Mouse (Mus musculus): ENCODE results near the gene Slc45a2. TPM values are rescaled to one million over a fixed set of nuclear protein-coding genes. Genes with fewer than 3 reads are reported as not detected.
A peak's percentile ranks its signal among the peaks of the same experiment; 100 is the strongest.

Slc45a2 gene
- total RNA-seq, 2 experiments from 2014 or later = not detected

DNA sequence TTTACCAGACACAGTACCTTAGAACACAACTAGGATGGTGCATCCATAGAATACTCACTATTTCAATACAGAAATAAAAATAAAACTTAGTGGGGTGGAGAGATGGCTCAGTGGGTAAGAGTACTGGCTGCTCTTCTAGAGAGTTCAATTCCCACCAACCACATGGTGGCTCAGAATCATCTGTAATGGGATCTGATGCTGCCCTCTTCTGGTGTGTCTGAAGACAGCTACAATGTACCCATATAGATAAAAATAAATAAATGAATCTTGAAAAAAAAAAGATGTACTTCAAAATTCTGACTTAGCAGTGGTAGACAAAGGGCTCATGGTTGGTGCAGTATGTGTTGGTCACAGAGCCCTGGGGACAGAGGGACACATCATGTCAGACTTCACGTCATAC lies 9.0 kb upstream of the Slc45a2 start:
- DNase-seq = no peak
- intact Hi-C loops (cut with DNase I; ENCODE audit: low total_unique reads) = no loop called here

DNA sequence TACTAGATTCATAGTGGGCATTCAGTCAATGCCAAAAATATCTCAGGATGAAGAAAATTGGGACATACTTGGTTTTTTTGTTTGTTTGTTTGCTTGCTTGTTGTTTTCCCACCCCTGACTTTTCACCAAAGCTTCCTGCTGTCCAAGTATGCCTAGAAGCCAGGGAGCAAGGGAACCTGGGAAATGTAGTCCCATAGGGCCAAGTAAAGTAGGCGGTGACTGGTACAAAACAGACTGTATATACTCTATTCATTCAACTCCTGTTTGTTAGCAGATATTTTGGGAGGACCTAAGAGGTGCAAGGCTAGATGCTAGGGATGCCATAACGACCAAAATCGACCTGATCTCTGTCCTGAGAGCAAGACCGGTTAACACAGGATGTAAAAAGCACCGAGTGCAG lies 689 bp upstream of the Slc45a2 start:
- intact Hi-C loops (cut with DNase I; ENCODE audit: low total_unique reads) = no loop called here
- DNase-seq = no peak

DNA sequence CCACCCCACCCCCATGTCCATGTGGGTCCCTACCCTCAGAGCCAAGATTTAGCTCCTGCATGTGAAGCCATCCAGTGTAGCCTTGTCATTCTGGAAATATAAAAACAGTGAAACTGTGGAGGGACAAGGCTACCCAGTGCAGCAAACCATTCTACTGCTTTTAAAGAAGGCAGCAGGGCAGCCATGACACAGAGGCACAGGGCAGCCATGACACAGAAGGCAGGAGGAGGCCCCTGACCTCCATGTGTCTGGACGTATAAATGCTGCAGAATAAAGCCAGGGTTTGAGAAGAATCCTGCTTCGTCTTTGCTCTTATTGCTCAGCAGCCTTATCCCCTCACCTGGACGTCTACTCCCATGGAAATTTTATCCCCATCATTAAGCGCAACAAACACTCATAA lies 3.3 kb downstream of the Slc45a2 start:
- intact Hi-C loops (cut with DNase I; ENCODE audit: low total_unique reads) = no loop called here
- DNase-seq = no peak

DNA sequence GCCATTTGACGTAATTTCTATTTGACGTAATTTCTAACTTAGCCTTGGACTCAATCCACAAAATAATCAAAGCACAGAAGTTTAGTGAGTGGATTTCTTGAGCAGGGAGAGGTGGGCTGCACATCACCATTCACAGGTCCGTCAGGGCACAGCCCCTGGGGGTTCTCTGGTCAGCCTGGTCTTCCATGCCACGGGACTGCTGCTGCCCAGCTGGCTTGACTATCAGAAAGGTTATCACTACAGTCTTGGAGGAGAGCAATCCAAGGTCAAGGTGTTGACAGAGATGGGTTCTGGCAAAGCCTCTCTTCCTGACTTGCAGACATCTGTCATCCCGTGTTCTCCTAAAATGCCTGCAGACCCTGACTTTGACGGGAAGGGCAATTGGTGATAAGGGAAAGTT lies 4.1 kb downstream of the Slc45a2 start:
- intact Hi-C loops (cut with DNase I; ENCODE audit: low total_unique reads) = no loop called here
- no peak for DNase-seq

DNA sequence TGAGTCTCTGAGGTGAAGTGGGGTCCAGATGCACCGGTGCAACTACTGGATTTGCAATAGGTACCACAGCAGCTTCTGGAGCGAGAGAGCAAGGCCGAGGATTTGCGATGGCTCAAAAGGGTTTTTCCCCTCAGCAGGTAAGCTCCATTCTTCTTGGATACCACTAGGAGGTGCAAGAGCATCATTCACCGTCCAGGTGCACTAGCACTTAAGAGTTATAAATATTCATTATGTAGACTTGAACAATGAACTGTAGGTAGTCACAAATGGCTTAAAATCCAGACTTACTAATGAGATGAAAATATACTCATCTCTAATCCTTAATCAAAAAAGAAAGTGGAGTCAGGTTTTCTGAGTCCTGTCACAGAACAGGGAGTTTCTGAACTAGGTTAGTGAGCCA lies 8.2 kb downstream of the Slc45a2 start:
- DNase-seq = no peak
- intact Hi-C loops (cut with DNase I; ENCODE audit: low total_unique reads) = no loop called here

DNA sequence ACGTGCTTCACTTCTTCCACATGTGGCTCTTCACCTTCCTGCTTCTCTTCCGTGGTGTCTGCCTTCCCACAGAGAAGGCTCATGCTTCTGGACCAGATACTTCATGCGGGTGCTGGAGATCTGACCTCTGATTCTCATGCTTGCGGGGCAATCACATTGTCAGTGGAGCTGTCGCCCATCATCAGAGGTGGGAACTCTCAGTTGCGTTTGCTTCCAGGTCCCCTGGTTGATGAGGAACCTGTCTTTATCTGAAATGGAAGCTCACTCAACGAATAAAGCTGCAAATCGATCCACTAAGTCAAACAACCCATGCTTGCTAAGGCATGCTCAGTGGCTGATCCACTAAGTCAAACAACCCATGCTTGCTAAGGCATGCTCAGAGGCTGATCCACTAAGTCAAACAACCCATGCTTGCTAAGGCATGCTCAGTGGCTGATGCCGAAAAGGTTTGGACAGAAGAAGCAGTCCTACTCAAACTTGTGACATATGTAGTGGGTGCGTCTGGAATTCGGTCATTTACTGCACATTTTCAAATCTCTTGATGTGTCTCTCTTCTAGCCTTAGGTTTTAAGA lies 10.5 kb downstream of the Slc45a2 start:
- intact Hi-C loops (cut with DNase I; ENCODE audit: low total_unique reads) = no loop called here
- no peak for DNase-seq

DNA sequence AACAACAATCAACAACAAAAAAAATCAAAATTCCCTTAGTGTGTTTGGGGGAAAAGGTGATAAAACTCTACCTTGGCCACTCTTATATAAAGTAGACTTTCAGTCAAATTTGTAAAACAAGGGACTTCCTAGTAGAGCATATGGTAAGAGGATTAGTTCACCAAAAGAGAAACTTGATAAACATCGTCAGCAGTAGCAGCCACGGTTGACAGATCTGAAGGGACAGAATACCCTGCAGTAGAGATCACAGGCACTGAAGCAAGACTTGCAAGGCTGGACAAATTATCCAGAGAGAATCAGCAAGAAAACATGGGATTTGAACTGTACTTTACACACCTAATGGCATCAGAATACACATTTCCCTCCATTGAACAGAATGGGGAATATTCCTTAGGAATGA lies 14.4 kb downstream of the Slc45a2 start:
- no peak for DNase-seq
- intact Hi-C loops (cut with DNase I; ENCODE audit: low total_unique reads) = no loop called here

DNA sequence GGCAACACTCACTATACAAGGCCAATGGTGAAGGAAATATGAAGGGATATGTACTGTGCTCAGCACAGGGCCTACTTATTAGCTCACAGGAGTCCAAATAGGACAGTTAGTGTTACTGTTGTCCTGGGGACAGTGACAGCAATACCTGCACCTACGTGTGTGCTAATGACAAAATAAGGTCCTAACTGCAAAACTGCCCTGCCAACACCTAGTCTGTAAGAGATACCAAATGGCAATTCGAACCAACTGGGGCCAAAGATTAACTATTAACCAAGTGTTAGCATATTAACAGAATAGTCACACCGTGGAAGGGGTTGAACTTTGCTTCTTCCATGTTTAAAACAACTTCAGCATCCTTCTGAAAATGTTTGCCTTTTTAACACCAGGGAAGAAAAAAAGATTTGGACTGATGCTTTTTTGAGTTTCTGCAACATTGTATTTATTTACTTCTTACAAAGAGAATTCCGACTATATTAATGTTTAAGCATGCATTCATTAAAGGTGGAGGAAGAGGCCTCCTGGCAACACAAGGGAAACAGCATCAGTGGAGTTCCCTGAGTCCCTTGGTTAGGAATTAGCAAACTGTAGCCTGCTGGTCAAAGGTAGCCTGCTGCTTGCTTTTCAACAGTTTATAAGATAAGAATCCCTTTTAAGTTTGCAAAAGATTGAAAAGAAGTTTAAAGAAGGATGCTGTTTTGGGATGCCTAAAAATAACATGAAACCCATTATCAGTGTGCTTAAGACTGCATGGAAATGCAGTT lies 26.5 kb downstream of the Slc45a2 start:
- no peak for DNase-seq
- intact Hi-C loops (cut with DNase I; ENCODE audit: low total_unique reads) = no loop called here

DNA sequence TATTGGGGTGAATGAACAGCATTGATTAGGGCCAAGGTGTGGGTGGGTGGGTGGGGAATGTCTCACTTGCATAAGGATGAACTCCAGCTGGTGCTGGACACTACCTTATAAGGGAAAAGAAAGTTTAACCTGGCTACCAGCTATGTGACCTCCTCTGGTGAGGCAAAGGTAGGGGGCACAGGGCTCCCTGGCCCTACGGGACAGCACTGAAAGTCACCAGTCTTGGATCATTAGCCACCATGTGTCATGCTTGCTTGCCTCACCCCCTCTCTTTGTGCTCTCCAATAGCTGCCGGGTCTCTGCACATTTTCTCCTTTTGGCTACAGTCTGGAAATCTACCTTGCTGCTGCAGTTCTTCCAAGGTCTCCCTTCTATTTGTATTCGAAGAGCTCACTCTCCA lies 29.7 kb downstream of the Slc45a2 start:
- DNase-seq = no peak
- intact Hi-C loops (cut with DNase I; ENCODE audit: low total_unique reads) = no loop called here

DNA sequence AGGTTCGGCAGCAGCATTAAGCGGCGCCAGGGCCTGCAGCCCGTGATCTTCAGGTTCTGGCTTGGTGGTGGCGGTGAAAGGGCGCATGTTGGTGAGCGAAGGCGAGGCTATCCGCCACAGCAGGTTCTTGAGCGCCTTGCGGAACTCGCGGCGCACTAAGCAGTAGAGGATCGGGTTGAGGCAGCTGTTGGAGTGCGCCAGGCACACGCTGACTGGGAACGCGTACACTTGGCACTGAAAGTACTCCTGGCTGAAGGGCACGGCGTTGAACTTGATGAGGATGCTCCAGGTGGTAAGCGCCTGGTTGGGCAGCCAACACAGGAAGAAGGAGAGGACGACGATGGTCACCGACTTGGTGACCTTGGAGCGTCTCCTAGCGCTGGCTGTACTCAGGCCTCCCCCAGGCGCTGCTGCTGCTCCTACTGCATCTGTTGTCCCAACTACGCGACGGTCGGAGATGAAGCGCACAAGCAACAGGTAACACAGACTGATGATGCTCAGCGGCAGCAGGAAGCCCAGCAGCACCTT lies 35.5 kb downstream of the Slc45a2 start:
- DNase-seq = peak; percentile 13
- intact Hi-C loops (cut with DNase I; ENCODE audit: low total_unique reads) = loop anchor here (2.0 to 5.0 kb wide), 3 partner anchors 114 to 346 kb away; no protein-coding TSS in a partner anchor

DNA sequence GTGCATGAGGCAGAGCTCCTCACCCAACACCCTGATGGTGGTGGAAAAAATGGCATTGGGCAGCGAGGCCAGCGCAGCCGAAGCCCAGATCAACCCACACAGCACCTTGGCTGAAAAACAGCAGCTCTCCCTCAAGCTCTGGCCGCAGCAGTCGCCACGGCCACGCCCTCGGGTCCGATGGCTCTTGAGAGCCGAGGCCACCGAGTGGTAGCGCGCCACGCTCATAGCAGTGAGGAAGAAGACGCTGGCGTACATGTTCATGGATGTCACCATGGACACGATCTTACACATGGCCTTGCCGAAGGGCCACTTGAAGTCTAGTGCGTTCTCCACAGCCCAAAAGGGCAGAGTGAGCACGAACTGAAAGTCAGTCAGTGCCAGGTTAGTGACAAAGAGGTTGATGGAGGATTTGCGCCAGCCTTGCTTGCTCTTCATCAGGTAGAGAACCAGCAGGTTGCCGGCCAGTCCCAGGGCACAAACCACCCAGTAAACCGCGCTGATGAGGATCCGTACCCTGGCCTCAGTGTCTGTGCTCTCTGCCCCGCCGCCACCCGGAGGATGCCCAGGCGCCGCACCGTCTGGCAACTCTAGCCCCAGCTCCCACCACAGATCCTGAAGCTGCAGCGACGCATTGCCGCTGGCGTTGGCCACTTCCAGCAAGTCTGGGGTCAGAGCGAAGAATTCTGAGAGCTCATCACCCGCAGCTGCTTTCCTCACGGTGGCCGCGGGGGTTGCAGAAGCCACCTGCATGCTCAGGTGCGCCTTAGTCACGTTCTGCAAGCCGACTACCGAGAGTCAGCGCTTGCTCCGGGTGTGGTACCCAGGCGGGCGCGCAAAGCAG lies 36.2 kb downstream of the Slc45a2 start:
- intact Hi-C loops (cut with DNase I; ENCODE audit: low total_unique reads) = loop anchor here (2.0 to 5.0 kb wide), 3 partner anchors 114 to 346 kb away; no protein-coding TSS in a partner anchor
- peak; percentile 14 for DNase-seq

DNA sequence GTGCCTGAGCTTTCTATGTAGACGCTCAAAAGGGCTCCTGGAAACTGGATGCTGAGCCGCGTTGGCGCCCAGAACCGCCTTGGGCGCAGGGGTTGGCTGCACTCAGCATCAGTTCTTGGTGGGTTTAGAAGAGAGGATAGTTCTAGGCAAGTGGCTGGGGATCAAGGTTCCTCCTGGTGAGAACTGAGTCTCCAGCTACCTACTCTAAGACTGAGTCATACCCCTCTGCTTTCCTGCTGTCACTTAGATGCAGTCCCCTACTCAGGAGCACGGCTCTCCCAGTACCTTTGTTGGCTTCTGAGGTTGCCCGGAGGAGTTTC lies 36.8 kb downstream of the Slc45a2 start:
- DNase-seq = no peak
- intact Hi-C loops (cut with DNase I; ENCODE audit: low total_unique reads) = loop anchor here (2.0 to 5.0 kb wide), 3 partner anchors 115 to 345 kb away; no protein-coding TSS in a partner anchor

DNA sequence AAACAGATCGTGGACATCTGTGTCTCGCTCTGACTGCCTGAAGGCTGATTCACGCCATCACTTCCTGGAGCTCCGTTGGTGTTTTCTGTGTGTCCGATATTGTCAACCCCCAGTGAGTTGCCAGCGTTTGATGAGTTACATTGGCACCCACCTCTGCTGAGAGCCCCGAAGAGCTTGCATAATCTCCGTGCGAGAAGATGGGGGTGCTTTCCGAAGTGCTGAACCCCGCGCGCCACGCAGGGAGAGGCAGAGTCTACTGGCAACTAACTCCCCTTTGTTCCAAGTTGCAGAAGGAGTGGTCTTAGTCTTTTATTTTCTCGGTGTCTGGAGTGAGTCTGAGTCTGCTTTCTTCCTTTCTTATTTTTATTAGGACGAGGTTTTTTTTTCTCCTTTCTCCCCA lies 37.2 kb downstream of the Slc45a2 start, which contains the start of gene Rxfp3:
Gene Rxfp3, minus strand, starts transcription at position 281 of the 400 bp plus-strand sequence.
- DNase-seq = peak; percentile 22
- intact Hi-C loops (cut with DNase I; ENCODE audit: low total_unique reads) = loop anchor here (2.0 to 5.0 kb wide), 3 partner anchors 115 to 345 kb away; no protein-coding TSS in a partner anchor

DNA sequence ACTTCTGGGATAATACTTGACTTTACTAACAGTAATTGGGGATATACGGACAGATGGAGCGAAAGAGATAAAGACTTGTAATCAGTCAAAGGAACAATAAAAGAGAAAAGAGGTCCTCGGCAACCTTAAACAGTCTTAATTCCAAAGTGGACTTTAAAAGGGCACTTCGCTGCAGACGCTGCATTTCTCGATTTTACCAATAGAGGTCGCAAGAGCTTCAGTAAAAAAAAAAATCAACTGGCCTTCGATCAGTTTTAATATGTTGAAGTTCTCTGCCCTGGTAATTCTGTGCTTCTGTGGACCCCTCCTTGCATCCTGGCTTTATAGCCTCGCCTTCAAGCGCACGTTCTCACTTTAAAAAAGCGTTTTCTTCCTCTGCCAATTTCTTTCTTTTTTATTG lies 38.0 kb downstream of the Slc45a2 start:
- intact Hi-C loops (cut with DNase I; ENCODE audit: low total_unique reads) = loop anchor here (5.0 kb wide), 2 partner anchors 116 to 344 kb away; no protein-coding TSS in a partner anchor
- DNase-seq = no peak

DNA sequence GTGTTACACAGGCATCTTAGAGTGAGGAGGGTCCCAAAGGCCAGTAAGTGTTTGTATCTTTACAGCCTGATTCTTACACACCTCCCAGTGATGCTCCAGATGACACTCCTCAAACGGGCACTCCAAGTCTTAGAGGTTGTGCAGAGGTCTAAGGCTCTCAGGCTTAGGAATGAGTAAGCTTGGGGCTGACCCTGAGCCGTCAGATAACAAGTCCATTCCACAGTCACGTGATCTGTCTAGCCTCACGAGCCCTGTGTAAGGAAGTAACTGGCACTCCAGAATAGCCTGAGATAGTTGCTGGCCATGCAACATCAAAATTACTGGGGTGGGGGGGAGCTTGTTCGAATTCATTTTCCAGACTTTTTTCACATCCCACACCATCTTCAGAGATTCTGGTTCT lies 39.5 kb downstream of the Slc45a2 start:
- DNase-seq = no peak
- intact Hi-C loops (cut with DNase I; ENCODE audit: low total_unique reads) = no loop called here

DNA sequence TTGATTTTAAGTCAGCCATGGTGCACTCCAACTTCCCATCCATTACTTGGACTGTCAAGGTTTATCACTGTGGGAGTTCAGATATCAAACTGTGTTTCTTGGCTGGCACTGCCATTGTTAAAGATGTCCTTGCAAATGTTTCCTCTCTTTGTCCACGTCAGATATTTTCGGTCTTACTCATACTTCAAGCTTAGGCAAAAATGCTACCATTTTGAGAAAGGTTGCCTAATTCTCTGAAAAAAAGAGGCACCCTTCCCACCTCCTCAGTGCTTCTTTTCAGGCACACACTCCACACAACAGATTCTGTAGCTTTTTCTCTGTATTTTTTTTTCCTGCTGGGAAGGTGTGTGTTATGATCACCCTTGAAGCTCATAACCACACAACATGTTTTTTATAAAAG lies 40.7 kb downstream of the Slc45a2 start:
- DNase-seq = no peak
- intact Hi-C loops (cut with DNase I; ENCODE audit: low total_unique reads) = no loop called here

DNA sequence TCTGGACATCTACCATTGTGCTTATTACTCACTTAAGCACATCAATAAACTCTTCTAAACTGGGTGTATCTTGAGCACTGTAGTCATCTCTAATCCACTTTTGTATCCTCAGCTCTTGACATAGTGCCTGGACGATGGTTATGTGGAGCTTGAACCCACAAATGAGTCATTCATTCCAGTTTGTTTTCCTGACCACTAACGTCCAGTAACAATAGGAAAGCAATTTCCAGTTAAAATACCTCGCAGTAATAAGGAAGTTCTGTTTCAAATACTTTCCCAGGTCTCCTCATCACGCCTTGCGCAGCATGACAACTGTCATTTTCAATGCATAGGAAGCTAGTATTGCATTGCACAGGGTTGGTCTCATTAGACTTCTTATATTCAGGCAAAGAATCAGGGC lies 42.3 kb downstream of the Slc45a2 start:
- intact Hi-C loops (cut with DNase I; ENCODE audit: low total_unique reads) = no loop called here
- no peak for DNase-seq

DNA sequence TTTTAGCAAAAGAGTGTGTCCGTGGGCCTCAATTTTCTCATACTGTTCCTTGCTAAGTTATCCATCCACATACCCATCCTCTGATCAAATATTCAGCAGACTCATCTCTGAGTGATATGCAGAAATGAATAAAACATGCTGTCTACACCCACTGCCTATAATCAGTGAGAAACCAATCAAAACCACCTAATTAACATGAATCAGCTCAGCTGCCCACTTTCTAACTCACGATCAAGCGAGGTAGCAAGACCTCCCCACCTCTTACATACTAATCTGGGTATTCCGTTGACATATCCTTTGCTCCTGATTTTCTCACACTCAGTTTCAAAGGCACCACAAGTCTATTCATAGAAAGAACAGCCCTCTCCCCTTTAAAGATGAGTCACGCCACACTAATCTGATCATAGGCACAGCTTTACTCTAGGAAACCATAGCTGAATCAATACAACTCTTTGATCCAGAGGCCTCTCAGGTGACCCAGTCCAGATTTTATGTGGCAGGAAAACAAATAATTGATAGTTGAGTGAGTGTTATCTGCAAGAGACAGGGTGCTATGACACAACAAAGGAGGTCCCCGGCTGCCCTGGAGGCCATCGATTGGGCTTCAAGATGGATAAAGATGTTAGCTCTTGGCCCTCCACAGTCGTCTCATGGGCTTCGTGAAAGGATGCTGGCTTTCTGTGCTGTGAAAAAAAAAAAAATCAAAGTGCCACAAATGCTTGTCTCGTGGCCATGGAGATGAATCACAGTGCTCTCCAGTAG lies 53.3 kb downstream of the Slc45a2 start:
- DNase-seq = no peak
- intact Hi-C loops (cut with DNase I; ENCODE audit: low total_unique reads) = no loop called here

DNA sequence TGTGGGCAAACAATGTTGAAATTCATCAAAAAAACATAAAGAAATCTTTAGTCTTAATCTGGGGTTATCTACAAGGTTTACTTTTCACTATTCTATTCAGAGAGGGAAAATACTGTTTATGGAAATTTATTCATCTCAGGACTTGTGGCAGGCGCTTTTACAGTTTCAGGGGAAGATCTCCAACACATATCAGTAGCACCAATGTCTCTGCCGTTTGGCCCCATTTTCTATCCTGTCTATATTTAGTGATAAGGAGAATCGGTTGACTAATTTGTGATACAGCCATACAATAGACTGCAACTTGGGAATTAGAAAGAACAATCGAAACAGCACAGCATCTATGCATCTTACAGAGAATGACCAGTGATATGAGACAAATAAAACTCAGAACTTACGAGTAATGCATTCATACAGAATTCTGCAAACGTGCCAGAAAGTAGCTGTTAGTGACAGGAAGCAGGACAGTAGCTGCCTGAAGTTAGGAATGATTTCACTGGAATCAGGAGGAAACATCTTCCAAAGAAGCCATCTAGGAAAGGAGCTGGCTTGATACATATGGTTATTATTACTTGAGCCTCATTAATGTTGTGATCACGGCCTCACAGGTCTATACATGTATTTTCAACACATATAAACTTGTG lies 54.0 kb downstream of the Slc45a2 start:
- intact Hi-C loops (cut with DNase I; ENCODE audit: low total_unique reads) = no loop called here
- DNase-seq = no peak
